Mouse (Mus musculus): Measurements from ENCODE around the gene Macrod2. TPM values are rescaled to one million over a fixed set of nuclear protein-coding genes. Genes with fewer than 3 reads are reported as not detected.
A peak's percentile ranks its signal among the peaks of the same experiment; 100 is the strongest.

Macrod2 gene
- polyA plus RNA-seq, 1 experiment from 2014 or later = 34.2 TPM

GRCm38 (mm10) chr2:140521472-140521871, 126.4 kb downstream of the Macrod2 start:
- no peaks in the 10 kb centered on the region for H3K9me3 ChIP-seq

DNA sequence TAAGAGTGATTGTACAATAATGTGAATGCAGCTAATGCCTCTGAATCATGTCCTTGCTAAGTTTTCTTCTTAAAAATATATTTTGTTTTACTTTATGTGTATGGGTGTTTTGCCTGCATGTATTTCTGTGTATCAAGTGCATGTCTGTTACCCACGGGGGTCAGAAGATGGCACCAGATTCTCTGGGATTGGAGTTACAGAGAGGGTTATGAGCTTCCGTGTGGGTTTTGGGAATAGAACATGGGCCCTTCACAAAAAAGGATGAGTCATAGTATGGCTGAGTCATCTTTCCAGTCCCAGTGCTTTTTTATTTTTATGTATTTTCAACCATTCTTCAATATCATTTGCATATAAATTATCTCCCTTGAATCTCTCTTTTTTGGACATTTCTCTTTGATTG, 135.1 kb downstream of the Macrod2 start:
- Histone ChIP-seq H3K36me3 (replicated peaks) (no peaks in the 10 kb centered on the region), H3K27ac (no peak overlapping the region), H3K4me3 (no peak overlapping the region), H3K9me3 (no peaks in the 10 kb centered on the region), H3K4me1 (peaks cover 23% of the 10 kb centered on the region), H3K27me3 (ENCODE audit: poor library complexity, severe bottlenecking) (no peaks in the 10 kb centered on the region)
- no peak for DNase-seq (ENCODE audit: extremely low spot score, low spot score)
- 72% methylated on average over 2 of the region's 2 CpGs for WGBS

More at GRCm38 (mm10) chr2:140521472-140521871, 126.4 kb downstream of the Macrod2 start:
- H3K36me3 ChIP-seq (replicated peaks) = no peaks in the 10 kb centered on the region
- H3K27me3 ChIP-seq (ENCODE audit: poor library complexity, severe bottlenecking) = no peaks in the 10 kb centered on the region
- 97% methylated on average over 2 of the region's 2 CpGs for WGBS
- DNase-seq (ENCODE audit: extremely low spot score, low spot score) = no peak
- H3K4me3 ChIP-seq = no peak overlapping the region
- no peaks in the 10 kb centered on the region for H3K4me1 ChIP-seq
- no peak overlapping the region for H3K27ac ChIP-seq

DNA sequence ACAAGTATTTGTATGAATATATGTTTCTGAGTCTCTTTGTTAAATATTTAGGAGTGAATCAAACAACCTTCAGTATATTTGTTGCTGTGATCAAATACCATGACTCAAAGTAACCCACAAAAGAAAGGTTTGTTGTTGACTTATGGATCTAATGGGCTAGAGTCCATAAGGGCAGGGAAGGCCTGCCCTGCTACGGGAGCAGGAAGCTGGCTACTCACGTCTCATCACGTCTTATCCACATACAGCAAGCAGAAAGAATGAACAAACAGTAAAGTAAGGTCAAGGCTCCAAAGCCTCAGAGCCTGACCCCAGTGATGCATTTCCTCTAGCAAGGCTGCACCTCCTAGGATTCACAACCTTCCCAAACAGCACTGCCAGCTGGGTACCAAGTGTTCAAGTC, 136.9 kb downstream of the Macrod2 start:
- Histone ChIP-seq H3K4me3 (no peak overlapping the region), H3K27ac (no peak overlapping the region), H3K9me3 (no peaks in the 10 kb centered on the region), H3K4me1 (peaks cover 23% of the 10 kb centered on the region), H3K36me3 (replicated peaks) (no peaks in the 10 kb centered on the region), H3K27me3 (ENCODE audit: poor library complexity, severe bottlenecking) (no peaks in the 10 kb centered on the region)
- whole genome bisulfite sequencing = 73% methylated on average over 3 of the region's 3 CpGs
- no peak for DNase-seq (ENCODE audit: extremely low spot score, low spot score)

- Histone ChIP-seq H3K27ac (no peak overlapping the region), H3K9me3 (no peaks in the 10 kb centered on the region), H3K27me3 (ENCODE audit: poor library complexity, severe bottlenecking) (no peaks in the 10 kb centered on the region), H3K4me3 (peak overlapping the region; percentile 16; the same call in 1 of the 2 replicates), H3K4me1 (peaks cover 23% of the 10 kb centered on the region), H3K36me3 (replicated peaks) (no peaks in the 10 kb centered on the region)
- no peak for DNase-seq (ENCODE audit: extremely low spot score, low spot score)
- WGBS = 74% methylated on average over 9 of the region's 9 CpGs
Measured at GRCm38 (mm10) chr2:140532859-140533519, 137.9 kb downstream of the Macrod2 start.

- DNase-seq (ENCODE audit: extremely low spot score, low spot score) = no peak
- Histone ChIP-seq H3K4me3 (peak overlapping the region; percentile 16; the same call in 1 of the 2 replicates), H3K36me3 (replicated peaks) (no peaks in the 10 kb centered on the region), H3K27ac (no peak overlapping the region), H3K4me1 (peaks cover 23% of the 10 kb centered on the region), H3K9me3 (no peaks in the 10 kb centered on the region), H3K27me3 (ENCODE audit: poor library complexity, severe bottlenecking) (no peaks in the 10 kb centered on the region)
- 27% methylated on average over 8 of the region's 8 CpGs for WGBS
Measured at GRCm38 (mm10) chr2:140533621-140534020, 138.5 kb downstream of the Macrod2 start.

GRCm38 (mm10) chr2:140534583-140534982, 139.5 kb downstream of the Macrod2 start:
- no peak overlapping the region for H3K4me3 ChIP-seq
- H3K4me1 ChIP-seq = peaks cover 23% of the 10 kb centered on the region
- H3K27ac ChIP-seq = no peak overlapping the region
- no peaks in the 10 kb centered on the region for H3K9me3 ChIP-seq
- 87% methylated on average over 3 of the region's 3 CpGs for WGBS
- no peaks in the 10 kb centered on the region for H3K27me3 ChIP-seq (ENCODE audit: poor library complexity, severe bottlenecking)
- H3K36me3 ChIP-seq (replicated peaks) = no peaks in the 10 kb centered on the region
- no peak for DNase-seq (ENCODE audit: extremely low spot score, low spot score)

- no peaks in the 10 kb centered on the region for H3K27me3 ChIP-seq (ENCODE audit: poor library complexity, severe bottlenecking)
- no peak overlapping the region for H3K27ac ChIP-seq
- no peaks in the 10 kb centered on the region for H3K36me3 ChIP-seq (replicated peaks)
- H3K4me1 ChIP-seq = peaks cover 23% of the 10 kb centered on the region
- no peak for DNase-seq (ENCODE audit: extremely low spot score, low spot score)
- H3K9me3 ChIP-seq = no peaks in the 10 kb centered on the region
- no peak overlapping the region for H3K4me3 ChIP-seq
- 92% methylated on average over 5 of the region's 5 CpGs for WGBS
Measured at GRCm38 (mm10) chr2:140535832-140536571, 140.9 kb downstream of the Macrod2 start.

DNA sequence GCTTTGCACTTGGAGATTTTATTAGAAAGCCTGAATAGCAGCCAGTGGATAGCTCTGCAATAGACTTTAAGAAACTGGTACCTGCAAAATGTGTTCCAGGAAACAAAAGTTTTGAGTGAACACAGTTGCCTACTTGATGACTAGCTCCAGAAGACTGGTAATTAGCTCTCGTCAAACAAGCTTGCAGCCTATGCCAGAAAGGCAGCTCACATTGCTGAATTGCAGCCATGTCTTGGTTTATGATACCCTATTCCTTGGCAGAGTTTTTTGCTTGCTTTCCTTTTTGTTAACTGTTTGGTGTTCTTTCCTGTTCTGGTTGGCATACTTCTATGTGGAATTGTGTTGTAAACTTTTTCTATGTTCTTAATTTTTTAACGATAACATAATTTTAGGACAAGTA, 154.2 kb downstream of the Macrod2 start:
- 83% methylated on average over 2 of the region's 2 CpGs for WGBS
- Histone ChIP-seq H3K36me3 (replicated peaks) (no peaks in the 10 kb centered on the region), H3K4me1 (no peaks in the 10 kb centered on the region), H3K27ac (no peak overlapping the region), H3K27me3 (ENCODE audit: poor library complexity, severe bottlenecking) (no peaks in the 10 kb centered on the region), H3K9me3 (no peaks in the 10 kb centered on the region), H3K4me3 (no peak overlapping the region)
- DNase-seq (ENCODE audit: extremely low spot score, low spot score) = no peak

GRCm38 (mm10) chr2:140561426-140561825, 166.3 kb downstream of the Macrod2 start:
- Histone ChIP-seq H3K27ac (no peak overlapping the region), H3K9me3 (no peaks in the 10 kb centered on the region), H3K36me3 (replicated peaks) (no peaks in the 10 kb centered on the region), H3K4me1 (no peaks in the 10 kb centered on the region), H3K27me3 (ENCODE audit: poor library complexity, severe bottlenecking) (no peaks in the 10 kb centered on the region), H3K4me3 (no peak overlapping the region)
- 90% methylated on average over 2 of the region's 2 CpGs for WGBS
- DNase-seq (ENCODE audit: extremely low spot score, low spot score) = no peak

DNA sequence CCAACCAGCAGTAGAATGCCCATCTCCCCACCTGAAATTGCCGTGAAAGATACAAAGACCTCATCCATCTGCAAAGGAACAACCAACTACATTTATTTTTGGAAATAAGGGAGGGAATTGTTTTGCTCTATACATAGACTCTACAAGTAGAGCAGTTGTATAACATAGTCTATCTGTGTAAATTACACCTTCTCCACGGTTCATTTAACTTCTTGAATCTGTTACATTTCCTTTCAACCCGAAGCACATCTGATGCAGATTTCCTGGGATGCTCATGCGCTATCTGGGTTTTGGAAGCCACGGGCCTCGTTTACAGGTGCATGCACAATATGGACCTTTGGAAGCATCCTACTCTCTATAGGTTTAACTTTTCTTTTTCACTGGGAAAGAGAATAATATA, 175.8 kb downstream of the Macrod2 start:
- no peak for DNase-seq (ENCODE audit: extremely low spot score, low spot score)
- Histone ChIP-seq H3K4me1 (no peaks in the 10 kb centered on the region), H3K9me3 (no peaks in the 10 kb centered on the region), H3K27me3 (ENCODE audit: poor library complexity, severe bottlenecking) (no peaks in the 10 kb centered on the region), H3K4me3 (no peak overlapping the region), H3K36me3 (replicated peaks) (no peaks in the 10 kb centered on the region), H3K27ac (no peak overlapping the region)
- 88% methylated on average over 6 of the region's 6 CpGs for WGBS

GRCm38 (mm10) chr2:140592537-140593261, 197.6 kb downstream of the Macrod2 start:
- no peaks in the 10 kb centered on the region for H3K27me3 ChIP-seq (ENCODE audit: poor library complexity, severe bottlenecking)
- H3K27ac ChIP-seq = no peak overlapping the region
- no peaks in the 10 kb centered on the region for H3K4me1 ChIP-seq
- H3K9me3 ChIP-seq = no peaks in the 10 kb centered on the region
- WGBS = 75% methylated on average over 3 of the region's 3 CpGs
- DNase-seq (ENCODE audit: extremely low spot score, low spot score) = no peak
- no peaks in the 10 kb centered on the region for H3K36me3 ChIP-seq (replicated peaks)
- no peak overlapping the region for H3K4me3 ChIP-seq

DNA sequence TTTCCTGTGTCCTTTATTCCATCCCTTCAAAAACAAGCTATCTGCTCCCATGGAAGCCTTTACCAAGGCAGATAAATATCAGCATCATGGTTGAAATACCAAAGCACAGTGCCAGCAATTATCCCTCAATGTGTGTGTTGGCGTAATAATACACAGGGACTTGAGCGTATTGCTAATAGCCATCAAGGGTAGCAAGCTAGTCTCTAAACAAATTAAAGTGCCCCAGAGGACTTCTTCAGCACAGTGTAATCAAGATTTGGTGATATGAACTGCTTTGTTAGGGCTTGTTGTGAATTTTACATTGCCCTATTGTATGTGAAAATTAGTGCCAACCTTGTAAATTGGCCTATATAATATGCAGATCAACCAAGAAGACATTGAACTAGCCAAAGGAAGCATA, 201.8 kb downstream of the Macrod2 start:
- H3K27me3 ChIP-seq (ENCODE audit: poor library complexity, severe bottlenecking) = no peaks in the 10 kb centered on the region
- H3K27ac ChIP-seq = no peak overlapping the region
- no peaks in the 10 kb centered on the region for H3K4me1 ChIP-seq
- no peak for DNase-seq (ENCODE audit: extremely low spot score, low spot score)
- 96% methylated on average over 2 of the region's 2 CpGs for WGBS
- H3K9me3 ChIP-seq = no peaks in the 10 kb centered on the region
- no peak overlapping the region for H3K4me3 ChIP-seq
- no peaks in the 10 kb centered on the region for H3K36me3 ChIP-seq (replicated peaks)

DNA sequence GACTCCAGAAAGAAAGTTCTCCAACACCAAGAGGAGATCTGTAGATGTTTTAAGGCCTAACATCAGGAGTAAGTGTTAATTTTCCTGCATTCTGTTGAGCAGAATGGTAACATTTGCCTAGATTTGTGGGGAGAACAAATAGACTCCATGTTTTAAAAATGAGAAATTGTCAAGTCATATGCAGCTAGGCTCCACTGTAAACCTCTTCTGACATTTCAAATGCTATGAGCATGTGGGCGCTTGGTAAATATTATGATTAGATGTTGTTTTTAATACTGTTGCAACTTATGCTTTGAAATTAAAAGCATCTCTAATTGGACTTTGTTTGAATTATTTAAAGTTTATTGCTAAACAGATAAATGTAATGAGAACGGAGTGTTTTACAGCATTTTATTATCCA, 220.3 kb downstream of the Macrod2 start:
- Histone ChIP-seq H3K9me3 (no peaks in the 10 kb centered on the region), H3K4me3 (no peak overlapping the region), H3K4me1 (peaks cover 9% of the 10 kb centered on the region), H3K27me3 (ENCODE audit: poor library complexity, severe bottlenecking) (no peaks in the 10 kb centered on the region), H3K27ac (no peak overlapping the region), H3K36me3 (replicated peaks) (no peaks in the 10 kb centered on the region)
- no peak for DNase-seq (ENCODE audit: extremely low spot score, low spot score)
- WGBS = 94% methylated on average over 2 of the region's 2 CpGs
